Mouse (Mus musculus) stomach, postnatal 0 days (tissue): Measurements from ENCODE around the gene Msi2.

Experiments
- CTCF ChIP-seq: IDR thresholded peaks from 2 replicates; pipeline ENCODE4 v1.5.1; 2016; ENCODE audit warnings: antibody characterized with exemption, low read depth, mild to moderate bottlenecking, moderate library complexity
- EP300 ChIP-seq: optimal IDR thresholded peaks from 2 replicates; pipeline ENCODE3; 2016; ENCODE audit warnings: antibody characterized with exemption

DNA sequence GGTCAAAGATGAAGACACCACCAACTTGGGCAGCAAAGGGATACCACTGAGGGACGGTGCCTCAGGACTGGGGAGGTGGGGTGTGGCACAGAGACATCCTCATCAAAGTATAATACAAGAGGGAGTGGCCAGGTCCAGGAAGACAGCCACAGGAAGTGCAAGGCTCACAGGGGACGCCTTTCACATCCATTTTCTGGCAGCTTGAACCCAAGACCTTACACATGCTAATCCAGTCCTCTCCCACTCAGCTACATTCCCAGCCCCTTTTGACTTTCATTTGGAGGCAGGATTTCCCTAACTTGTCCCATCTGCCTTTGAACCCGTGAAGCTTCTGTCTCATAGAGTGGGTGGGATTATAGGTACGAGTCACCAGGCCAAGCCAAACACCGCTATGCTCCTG is 59.4 kb downstream of the Msi2 start:
- TF ChIP-seq CTCF = no peak
- TF ChIP-seq EP300 = no peak
